10 mouse cellular contexts compared by ENCODE assay signal in the genomic region with DNA sequence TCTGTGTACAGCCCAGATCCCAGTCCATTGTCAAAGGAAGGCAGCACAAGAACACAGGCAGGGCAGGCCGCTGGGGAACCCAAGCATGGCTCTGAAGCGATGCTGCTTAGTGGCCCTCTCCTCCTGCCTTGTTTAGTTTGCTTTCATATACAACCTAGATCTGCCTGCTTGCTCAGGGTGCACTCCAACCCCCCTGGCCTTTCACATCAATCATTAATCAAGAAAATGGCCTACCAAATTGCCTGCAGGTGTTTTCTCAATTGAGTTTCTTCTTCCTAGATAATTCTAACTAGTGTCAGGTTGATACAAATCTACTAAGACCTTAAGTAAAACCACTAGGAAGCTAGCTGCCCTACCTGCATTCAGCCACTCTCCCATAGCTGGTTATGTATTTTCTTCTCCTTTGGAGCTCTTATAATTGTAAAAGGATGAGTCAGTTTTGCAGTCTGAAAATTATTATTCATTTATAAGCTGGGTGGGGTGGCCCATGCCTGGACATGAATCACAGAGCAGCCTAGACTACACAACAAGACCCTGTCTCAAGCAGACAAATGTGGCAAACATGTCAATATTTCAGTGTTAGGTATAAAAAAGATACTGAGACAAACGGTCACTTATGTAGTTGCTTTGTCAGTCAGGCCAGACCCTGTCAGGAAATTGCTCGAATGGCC. TPM values are rescaled to one million over a fixed set of nuclear protein-coding genes. Genes with fewer than 3 reads are reported as not detected.
DNase-seq lines count a peak whose midpoint lies in the region; ATAC-seq lines count a peak whose summit lies in the region.
"Had no signal": no experiment of that assay in that cellular context is flagged by ENCODE, and none has a peak within 500 bp of the region (broad histone marks: within the 10 kb centered on the region; RNA-seq: fewer than 3 reads in every experiment).

No protein-coding gene starts in this region.

- H3K4me1 ChIP-seq in kidney, embryonic 14.5 days (ENCODE audit: control insufficient read depth, insufficient read depth, low read length) = peaks cover 14% of the 10 kb centered on the region
- peaks cover 33% of the 10 kb centered on the region for H3K4me1 ChIP-seq in embryonic facial prominence, embryonic 12.5 days
- H3K4me1 ChIP-seq in intestine, embryonic 14.5 days (replicated peaks; ENCODE audit: control insufficient read depth, insufficient read depth, low read length) = peaks cover 26% of the 10 kb centered on the region
- H3K4me1 ChIP-seq in liver, embryonic 15.5 days (replicated peaks) = peaks cover 67% of the 10 kb centered on the region

- 0 out of 2 replicates have a peak overlapping the region, but pooled peaks have one; percentile 1 for H3K9ac ChIP-seq in kidney, embryonic 14.5 days (ENCODE audit: low read depth, low read length)
- H3K9ac ChIP-seq in embryonic facial prominence, embryonic 12.5 days = no peak overlapping the region
- H3K9ac ChIP-seq in intestine, embryonic 14.5 days (ENCODE audit: low read length) = no peak overlapping the region
- H3K9ac ChIP-seq in liver, embryonic 15.5 days = no peak overlapping the region

- peak; percentile 32; the same call in 1 of the 2 replicates for ATAC-seq in kidney, embryonic 14.5 days (ENCODE audit: low FRiP score, low TSS enrichment)
- ATAC-seq in embryonic facial prominence, embryonic 12.5 days (ENCODE audit: insufficient number of reproducible peaks, insufficient read depth, low FRiP score, low TSS enrichment) = no peak
- no peak for ATAC-seq in intestine, embryonic 14.5 days (replicated peaks; ENCODE audit: low FRiP score, low TSS enrichment, low read depth)
- no peak for ATAC-seq in liver, embryonic 15.5 days (ENCODE audit: insufficient read depth)
- ATAC-seq: forebrain, embryonic 14.5 days had no signal

- 61% methylated on average over 4 of the region's 4 CpGs for WGBS in kidney, embryonic 14.5 days
- WGBS in embryonic facial prominence, embryonic 12.5 days = 32% methylated on average over 4 of the region's 4 CpGs
- WGBS in intestine, embryonic 14.5 days = 45% methylated on average over 4 of the region's 4 CpGs
- WGBS in liver, embryonic 15.5 days (ENCODE audit: insufficient replicate concordance) = 70% methylated on average over 4 of the region's 4 CpGs

- no peak overlapping the region for H3K4me2 ChIP-seq in kidney, embryonic 14.5 days (replicated peaks; ENCODE audit: low read depth, low read length)
- H3K4me2 ChIP-seq in embryonic facial prominence, embryonic 12.5 days (replicated peaks) = peak overlapping the region; percentile 19
- H3K4me2 ChIP-seq in intestine, embryonic 14.5 days (ENCODE audit: low read length) = 0 out of 2 replicates have a peak overlapping the region, but pooled peaks have one; percentile 14
- no peak overlapping the region for H3K4me2 ChIP-seq in liver, embryonic 15.5 days

- H3K27me3 ChIP-seq in kidney, embryonic 14.5 days (ENCODE audit: control insufficient read depth, insufficient read depth, low read length) = no peaks in the 10 kb centered on the region
- H3K27me3 ChIP-seq in embryonic facial prominence, embryonic 12.5 days = no peaks in the 10 kb centered on the region
- H3K27me3 ChIP-seq in intestine, embryonic 14.5 days (replicated peaks; ENCODE audit: control insufficient read depth, insufficient read depth, low read length) = no peaks in the 10 kb centered on the region
- no peaks in the 10 kb centered on the region for H3K27me3 ChIP-seq in liver, embryonic 15.5 days

- DNase-seq in kidney, postnatal 10 days = no peak
- no peak for DNase-seq in intestine, embryonic 14.5 days (ENCODE audit: low spot score)
- DNase-seq in adrenal gland, adult (ENCODE audit: inconsistent age in 2 of 2, low spot score in 1 of 2) = no peak
- DNase-seq in thymus, adult 18-20 months = no peak
- no peak for DNase-seq in urinary bladder, adult 18-20 months (ENCODE audit: low spot score in 2 of 2)
- DNase-seq: thymus, postnatal 4 days had no signal

- H3K36me3 ChIP-seq in kidney, embryonic 14.5 days (ENCODE audit: control insufficient read depth, insufficient read depth, low read length) = peaks cover 3% of the 10 kb centered on the region; the same call in 1 of the 2 replicates
- H3K36me3 ChIP-seq in embryonic facial prominence, embryonic 12.5 days = no peaks in the 10 kb centered on the region
- H3K36me3 ChIP-seq in intestine, embryonic 14.5 days (ENCODE audit: control insufficient read depth, insufficient read depth, low read length) = peaks cover 3% of the 10 kb centered on the region
- H3K36me3 ChIP-seq in liver, embryonic 15.5 days (replicated peaks) = peaks cover 9% of the 10 kb centered on the region

- H3K9me3 ChIP-seq in kidney, embryonic 14.5 days (ENCODE audit: control insufficient read depth, low read length) = no peaks in the 10 kb centered on the region
- no peaks in the 10 kb centered on the region for H3K9me3 ChIP-seq in embryonic facial prominence, embryonic 12.5 days
- no peaks in the 10 kb centered on the region for H3K9me3 ChIP-seq in intestine, embryonic 14.5 days (ENCODE audit: control insufficient read depth, low read length)
- no peaks in the 10 kb centered on the region for H3K9me3 ChIP-seq in liver, embryonic 15.5 days (replicated peaks)

- no peak overlapping the region for H3K4me3 ChIP-seq in kidney, embryonic 14.5 days (ENCODE audit: low read length)
- no peak overlapping the region for H3K4me3 ChIP-seq in embryonic facial prominence, embryonic 12.5 days
- no peak overlapping the region for H3K4me3 ChIP-seq in intestine, embryonic 14.5 days (ENCODE audit: low read depth, low read length)
- H3K4me3 ChIP-seq in liver, embryonic 15.5 days (replicated peaks) = no peak overlapping the region

- H3K27ac ChIP-seq in kidney, embryonic 14.5 days (ENCODE audit: low read depth, low read length) = no peak overlapping the region; the same call in 1 of the 2 replicates
- peak overlapping the region; percentile 89 for H3K27ac ChIP-seq in embryonic facial prominence, embryonic 12.5 days
- H3K27ac ChIP-seq in intestine, embryonic 14.5 days (ENCODE audit: low read depth) = peak overlapping the region; percentile 72
- 0 out of 2 replicates have a peak overlapping the region, but pooled peaks have one; percentile 25 for H3K27ac ChIP-seq in liver, embryonic 15.5 days (replicated peaks)

RNA-seq across cellular contexts. Expression of a gene that starts 35.2 kb away (rescaled TPM):
- polyA plus RNA-seq in kidney, embryonic 14.5 days (2014; fragmentation: Nextera tagmentation; extraction: Ambion mirVana) = 155 and 156 TPM in 2 replicates
- 133 and 135 TPM in 2 replicates for polyA plus RNA-seq in embryonic facial prominence, embryonic 12.5 days (2016; fragmentation: Nextera tagmentation; extraction: Ambion mirVana)
- polyA plus RNA-seq in intestine, embryonic 14.5 days (2014; fragmentation: Nextera tagmentation; extraction: Ambion mirVana) = 180 TPM in 2 replicates
- 197 and 203 TPM in 2 replicates for polyA plus RNA-seq in liver, embryonic 15.5 days (2015; fragmentation: Nextera tagmentation; extraction: Ambion mirVana)

RNA-seq across cellular contexts. Expression of a gene that starts 35.2 kb away (rescaled TPM):
- 70.0 and 89.8 TPM in 2 replicates for polyA plus RNA-seq in kidney, embryonic 14.5 days (2014; fragmentation: Nextera tagmentation; extraction: Ambion mirVana)
- 80.6 and 87.3 TPM in 2 replicates for polyA plus RNA-seq in embryonic facial prominence, embryonic 12.5 days (2016; fragmentation: Nextera tagmentation; extraction: Ambion mirVana)
- polyA plus RNA-seq in intestine, embryonic 14.5 days (2014; fragmentation: Nextera tagmentation; extraction: Ambion mirVana) = 73.3 and 82.7 TPM in 2 replicates
- 29.0 and 30.2 TPM in 2 replicates for polyA plus RNA-seq in liver, embryonic 15.5 days (2015; fragmentation: Nextera tagmentation; extraction: Ambion mirVana)

Comparison
In these comparisons a context has a peak if more than half of its experiments do, and no peak if none do; other contexts are left out.
1. H3K4me2 ChIP-seq: peak in embryonic facial prominence, embryonic 12.5 days (single experiment) and intestine, embryonic 14.5 days (single experiment); none in kidney, embryonic 14.5 days (single experiment) and liver, embryonic 15.5 days (single experiment).